Mouse (Mus musculus) ES-Bruce4 (cell line): ENCODE results near the gene Plekha8.

Source experiments
- CTCF ChIP-seq: IDR thresholded peaks from one replicate; pipeline ENCODE4 v1.8.1; 2011; ENCODE audit warnings: low read depth, low read length
- EP300 ChIP-seq: IDR thresholded peaks from 2 replicates; pipeline ENCODE4 v1.6.1; 2011; ENCODE audit warnings: low read depth, low read length; ENCODE audit not compliant: insufficient read depth
- POLR2A ChIP-seq: IDR thresholded peaks from one replicate; pipeline ENCODE4 v1.8.1; 2011; ENCODE audit warnings: low read length; ENCODE audit not compliant: insufficient read depth

DNA sequence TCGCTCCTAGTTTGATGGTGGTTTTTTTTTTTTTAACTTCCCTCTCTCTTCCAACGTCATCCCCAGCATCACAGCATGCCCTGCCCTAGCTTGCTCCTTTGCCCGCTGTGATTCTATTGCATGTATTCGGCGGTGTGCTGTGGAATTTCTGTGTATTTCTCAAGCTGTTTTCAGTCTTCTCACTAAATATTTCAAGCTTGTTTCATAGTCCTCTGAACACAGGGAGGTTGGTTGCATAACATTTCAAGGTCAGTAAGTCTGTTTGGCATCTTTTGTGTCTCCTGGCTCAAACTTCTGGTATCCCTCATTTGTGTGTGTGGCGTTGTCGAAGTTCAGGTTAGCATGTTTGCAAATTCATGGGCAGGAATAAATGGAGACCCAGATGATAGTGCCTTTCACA is 94.8 kb downstream of the Plekha8 start:
- TF ChIP-seq EP300 (no peak), POLR2A (no peak), CTCF (no peak)
